Comparison of ENCODE assay signal across 37 mouse cellular contexts in the genomic region with DNA sequence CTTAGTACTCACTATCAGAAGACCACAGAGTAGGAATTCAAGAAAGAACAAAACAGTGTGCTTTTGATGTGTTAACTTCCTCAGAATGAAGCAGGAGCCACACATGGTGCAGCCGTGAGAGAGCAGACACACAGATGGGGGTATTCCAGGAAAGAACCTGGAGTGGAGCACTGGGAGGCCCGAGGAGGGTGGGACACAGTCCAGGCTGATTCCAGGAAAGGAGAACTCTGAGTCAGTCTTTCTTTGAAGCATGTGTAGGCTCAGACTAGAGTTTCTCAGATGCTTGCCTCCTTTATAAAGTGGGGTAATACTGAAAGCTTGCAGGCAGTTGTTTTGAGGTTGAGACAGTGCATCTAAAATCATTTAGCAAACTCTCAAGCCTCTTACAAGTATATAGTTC. TPM values are rescaled to one million over a fixed set of nuclear protein-coding genes. Genes with fewer than 3 reads are reported as not detected.
"Had no signal": no experiment of that assay in that cellular context is flagged by ENCODE, and none has a peak within 500 bp of the region (broad histone marks: within the 10 kb centered on the region; RNA-seq: fewer than 3 reads in every experiment).

No protein-coding gene starts in this region.

- H3K27me3 ChIP-seq: limb, embryonic 13.5 days; limb, embryonic 15.5 days; liver, embryonic 12.5 days; liver, embryonic 13.5 days; liver, embryonic 15.5 days; lung, embryonic 15.5 days; megakaryocyte, embryonic 14.5 days; midbrain, embryonic 12.5 days; midbrain, embryonic 13.5 days; midbrain, embryonic 15.5 days had no signal

- H3K27ac ChIP-seq: limb, embryonic 10.5 days; limb, embryonic 12.5 days; limb, embryonic 13.5 days; limb, embryonic 15.5 days; liver, embryonic 12.5 days; liver, embryonic 13.5 days; liver, embryonic 14.5 days; liver, embryonic 15.5 days; lung, embryonic 15.5 days; macrophage; midbrain, embryonic 10.5 days; midbrain, embryonic 12.5 days; midbrain, embryonic 13.5 days; midbrain, embryonic 15.5 days had no signal

- ATAC-seq: liver, embryonic 12.5 days; liver, postnatal 0 days; lung, postnatal 0 days; midbrain, embryonic 13.5 days; midbrain, embryonic 15.5 days; midbrain, embryonic 16.5 days had no signal

- H3K4me1 ChIP-seq: limb, embryonic 10.5 days; limb, embryonic 12.5 days; limb, embryonic 13.5 days; limb, embryonic 15.5 days; liver, embryonic 12.5 days; liver, embryonic 13.5 days; liver, embryonic 15.5 days; lung, embryonic 15.5 days; megakaryocyte, embryonic 14.5 days; midbrain, embryonic 10.5 days; midbrain, embryonic 12.5 days; midbrain, embryonic 13.5 days; midbrain, embryonic 15.5 days had no signal

- DNase-seq: left cerebral cortex, postnatal 4 days; liver; liver, embryonic 13.5 days; liver, postnatal 0 days; lung, adult 18-20 months; lung, adult 2 months; lung, embryonic 14.5 days; lung, postnatal 10 days; lung, postnatal 14 days; lung, postnatal 36 days; lung, postnatal 4 days; midbrain, embryonic 14.5 days had no signal

- H3K4me2 ChIP-seq: limb, embryonic 12.5 days; limb, embryonic 13.5 days; limb, embryonic 15.5 days; liver, embryonic 11.5 days; liver, embryonic 12.5 days; liver, embryonic 13.5 days; liver, embryonic 15.5 days; lung, embryonic 14.5 days; lung, embryonic 15.5 days; midbrain, embryonic 11.5 days; midbrain, embryonic 12.5 days; midbrain, embryonic 13.5 days; midbrain, embryonic 15.5 days had no signal

- H3K9ac ChIP-seq: limb, embryonic 12.5 days; limb, embryonic 13.5 days; limb, embryonic 15.5 days; liver, embryonic 12.5 days; liver, embryonic 13.5 days; liver, embryonic 14.5 days; liver, embryonic 15.5 days; liver, postnatal 0 days; lung, embryonic 14.5 days; lung, embryonic 15.5 days; midbrain, embryonic 12.5 days; midbrain, embryonic 13.5 days; midbrain, embryonic 15.5 days had no signal

- H3K4me3 ChIP-seq: limb, embryonic 10.5 days; limb, embryonic 12.5 days; limb, embryonic 13.5 days; limb, embryonic 15.5 days; liver, embryonic 12.5 days; liver, embryonic 13.5 days; liver, embryonic 15.5 days; lung, embryonic 15.5 days; megakaryocyte, embryonic 14.5 days; midbrain, embryonic 10.5 days; midbrain, embryonic 12.5 days; midbrain, embryonic 13.5 days; midbrain, embryonic 15.5 days; myocyte had no signal

- H3K36me3 ChIP-seq: limb, embryonic 10.5 days; limb, embryonic 12.5 days; limb, embryonic 13.5 days; limb, embryonic 15.5 days; liver, embryonic 12.5 days; liver, embryonic 13.5 days; liver, embryonic 15.5 days; lung, embryonic 15.5 days; midbrain, embryonic 10.5 days; midbrain, embryonic 12.5 days; midbrain, embryonic 13.5 days; midbrain, embryonic 15.5 days had no signal

- H3K9me3 ChIP-seq: limb, embryonic 10.5 days; limb, embryonic 12.5 days; limb, embryonic 13.5 days; limb, embryonic 15.5 days; liver, embryonic 12.5 days; liver, embryonic 13.5 days; liver, embryonic 15.5 days; lung, embryonic 15.5 days; megakaryocyte, embryonic 14.5 days; midbrain, embryonic 10.5 days; midbrain, embryonic 12.5 days; midbrain, embryonic 13.5 days; midbrain, embryonic 15.5 days had no signal

RNA-seq across cellular contexts. Expression of gene Ankk1, which starts 34.6 kb away (rescaled TPM):
- polyA plus RNA-seq: limb, embryonic 10.5 days; limb, embryonic 11.5 days; limb, embryonic 12.5 days; limb, embryonic 13.5 days; limb, embryonic 15.5 days; liver, adult 2 months; liver, embryonic 11.5 days; liver, embryonic 12.5 days; liver, embryonic 13.5 days; liver, embryonic 14.5 days; liver, embryonic 15.5 days; liver, embryonic 16.5 days; liver, postnatal 0 days; lung, embryonic 14.5 days; lung, embryonic 15.5 days; lung, embryonic 16.5 days; macrophage; midbrain, embryonic 10.5 days; midbrain, embryonic 11.5 days; midbrain, embryonic 12.5 days; midbrain, embryonic 13.5 days; midbrain, embryonic 14.5 days; midbrain, embryonic 15.5 days; midbrain, embryonic 16.5 days; midbrain, postnatal 0 days; myocyte; neural tube, embryonic 11.5 days had no signal

RNA-seq across cellular contexts. Expression of gene Drd2, which starts 51.8 kb away (rescaled TPM):
- polyA plus RNA-seq: limb, embryonic 10.5 days; limb, embryonic 11.5 days; limb, embryonic 12.5 days; limb, embryonic 13.5 days; limb, embryonic 15.5 days; liver, adult 2 months; liver, embryonic 11.5 days; liver, embryonic 12.5 days; liver, embryonic 13.5 days; liver, embryonic 14.5 days; liver, embryonic 15.5 days; liver, embryonic 16.5 days; liver, postnatal 0 days; lung, embryonic 14.5 days; macrophage; myocyte had no signal
